Mouse (Mus musculus): Measurements from ENCODE around the gene Plekhg5.

GRCm38 (mm10) chr4:152145473-152145872, 73.2 kb downstream of the Plekhg5 start:
- TF ChIP-seq CTCF (IDR thresholded peaks at IDR 0.05; ENCODE audit: low read depth) (no peak), EP300 (IDR thresholded peaks at IDR 0.05; ENCODE audit: low read depth) (no peak)
